Mouse (Mus musculus) heart, postnatal 0 days (tissue): Measurements from ENCODE around the gene Ccdc174. TPM values are rescaled to one million over a fixed set of nuclear protein-coding genes. Genes with fewer than 3 reads are reported as not detected.
A peak's percentile ranks its signal among the peaks of the same experiment; 100 is the strongest.

ENCODE experiments used
- ATAC-seq: fragments of 200-750 bp; cut with Nextera tagmentation; 2 replicates; pipeline ENCODE4 v1.8.0; 2017; ENCODE audit warnings: low read depth, moderate number of reproducible peaks, moderate library complexity; ENCODE audit not compliant: insufficient read depth
- DNase-seq: peaks from one replicate; pipeline ENCODE4 v3.0.0-alpha.2; 2016; ENCODE audit warnings: low spot score
- H3K27ac ChIP-seq: fragments of 300-500 bp; sonication (generic); 2 replicates; pipeline ENCODE4 v1.5.1; 2014; ENCODE audit warnings: low read depth, mild to moderate bottlenecking
- H3K27me3 ChIP-seq: fragments of 300-500 bp; sonication (generic); 2 replicates; pipeline ENCODE4 v1.6.1; 2014; ENCODE audit warnings: low read length, mixed read lengths; ENCODE audit not compliant: control insufficient read depth, insufficient read depth
- H3K36me3 ChIP-seq: fragments of 300-500 bp; sonication (generic); replicated peaks from 2 replicates; pipeline ENCODE4 v1.6.1; 2014; ENCODE audit warnings: low read length, mixed read lengths; ENCODE audit not compliant: control insufficient read depth, insufficient read depth
- H3K4me1 ChIP-seq: fragments of 300-500 bp; sonication (generic); 2 replicates; pipeline ENCODE4 v1.6.1; 2014; ENCODE audit warnings: antibody characterized with exemption; ENCODE audit not compliant: control insufficient read depth, insufficient read depth
- H3K4me2 ChIP-seq: fragments of 300-500 bp; sonication (generic); 2 replicates; pipeline ENCODE4 v1.6.1; 2014; ENCODE audit warnings: low read depth, mild to moderate bottlenecking, low read length, moderate library complexity
- H3K4me3 ChIP-seq: fragments of 300-500 bp; sonication (generic); 2 replicates; pipeline ENCODE4 v1.5.1; 2014; ENCODE audit warnings: low read depth, low read length
- H3K9ac ChIP-seq: fragments of 300-500 bp; sonication (generic); replicated peaks from 2 replicates; pipeline ENCODE4 v1.6.1; 2014; ENCODE audit warnings: low read depth, low read length, mixed read lengths
- H3K9me3 ChIP-seq: fragments of 300-500 bp; sonication (generic); replicated peaks from 2 replicates; pipeline ENCODE4 v1.6.1; 2016; ENCODE audit warnings: low read length; ENCODE audit not compliant: control insufficient read depth
- CTCF ChIP-seq: IDR thresholded peaks from 2 replicates; pipeline ENCODE4 v1.5.1; 2016; ENCODE audit warnings: antibody characterized with exemption, control low read depth, low read depth
- EP300 ChIP-seq: IDR thresholded peaks from 2 replicates; pipeline ENCODE4 v1.6.1; 2016; ENCODE audit warnings: antibody characterized with exemption, low read depth
- WGBS: fragments of 180-500 bp; shearing (Covaris S2); extraction: QIAGEN DNeasy Blood & Tissue Kit; methylation state at CpG from one replicate; pipeline ENCODE4 v1.1.7; 2014; 5-methylcytosine and 5-hydroxymethylcytosine counted together
- polyA plus RNA-seq: library from polyadenylated mRNA; unstranded; fragments of >200 nt; fragmentation: Nextera tagmentation; extraction: Ambion mirVana; gene quantifications from 2 replicates; pipeline ENCODE4 v1.2.1, GENCODE M21; 2015
- total RNA-seq: library from RNA; depleted of rRNA; stranded (reverse); fragments of >200 nt; gene quantifications from 2 replicates; pipeline ENCODE4 v1.2.3, GENCODE M21; 2014; ENCODE audit warnings: low replicate concordance; rRNA removed

The Ccdc174 gene
- total RNA-seq (4.5 and 11.3 TPM in 2 replicates), polyA plus RNA-seq (22.8 and 23.4 TPM in 2 replicates)

- 0 out of 2 replicates have a peak, but pooled peaks cover 11% of the 10 kb centered on the region for H3K4me1 ChIP-seq
- TF ChIP-seq EP300 = no peak
- TF ChIP-seq CTCF = no peak
- H3K4me3 ChIP-seq = peak within 1 kb of the TSS; percentile 81
- no peaks in the 10 kb centered on the region for H3K9me3 ChIP-seq
- DNase-seq (peak; percentile 97), ATAC-seq (peak; percentile 96)
- H3K27ac ChIP-seq = peak within 1 kb of the TSS; percentile 58
- peak within 1 kb of the TSS; percentile 87 for H3K9ac ChIP-seq
- H3K36me3 ChIP-seq = peaks cover 18% of the 10 kb centered on the region
- H3K27me3 ChIP-seq = no peaks in the 10 kb centered on the region
- H3K4me2 ChIP-seq = peak within 1 kb of the TSS; percentile 68
- under 1% methylated on average over 47 of the region's 47 CpGs for WGBS
Measured at GRCm38 (mm10) chr6:91877885-91878651, at the start of gene Ccdc174. Gene Ccdc174, plus strand, starts transcription at chr6:91878053.

- Histone ChIP-seq H3K27me3 (peaks cover 13% of the 10 kb centered on the region; the same call in 1 of the 2 replicates), H3K9ac (no peak overlapping the region), H3K27ac (no peak overlapping the region), H3K4me3 (no peak overlapping the region), H3K4me2 (no peak overlapping the region), H3K9me3 (no peaks in the 10 kb centered on the region), H3K4me1 (no peaks in the 10 kb centered on the region), H3K36me3 (no peaks in the 10 kb centered on the region)
- 62% methylated on average over 3 of the region's 3 CpGs for WGBS
- DNase-seq = no peak
- no peak for ATAC-seq
- TF ChIP-seq CTCF = no peak
- no peak for TF ChIP-seq EP300
Measured at GRCm38 (mm10) chr6:91832863-91833440, 44.9 kb upstream of the Ccdc174 start.

GRCm38 (mm10) chr6:91839010-91839871 lies 38.6 kb upstream of the Ccdc174 start:
- Histone ChIP-seq H3K27me3 (peaks cover 68% of the 10 kb centered on the region), H3K36me3 (no peaks in the 10 kb centered on the region), H3K27ac (no peak overlapping the region), H3K4me1 (no peaks in the 10 kb centered on the region), H3K9ac (no peak overlapping the region), H3K9me3 (no peaks in the 10 kb centered on the region), H3K4me3 (no peak overlapping the region), H3K4me2 (no peak overlapping the region)
- TF ChIP-seq CTCF (no peak), EP300 (no peak)
- whole genome bisulfite sequencing = 8% methylated on average over 23 of the region's 23 CpGs
- peak; percentile 70 for ATAC-seq
- peak; percentile 57 for DNase-seq

GRCm38 (mm10) chr6:91842897-91843627 lies 34.8 kb upstream of the Ccdc174 start:
- H3K27me3 ChIP-seq = peaks cover 82% of the 10 kb centered on the region
- peak overlapping the region; percentile 45 for H3K4me3 ChIP-seq
- H3K9ac ChIP-seq = no peak overlapping the region
- TF ChIP-seq CTCF = no peak
- TF ChIP-seq EP300 = no peak
- no peaks in the 10 kb centered on the region for H3K9me3 ChIP-seq
- 4% methylated on average over 43 of the region's 46 CpGs for WGBS
- no peaks in the 10 kb centered on the region for H3K4me1 ChIP-seq
- DNase-seq = no peak
- H3K36me3 ChIP-seq = no peaks in the 10 kb centered on the region
- ATAC-seq = no peak
- peak overlapping the region; percentile 62 for H3K4me2 ChIP-seq
- H3K27ac ChIP-seq = no peak overlapping the region

- Histone ChIP-seq H3K9ac (no peak overlapping the region), H3K4me3 (peak overlapping the region; percentile 45), H3K27me3 (peaks cover 77% of the 10 kb centered on the region), H3K4me1 (no peaks in the 10 kb centered on the region), H3K4me2 (peak overlapping the region; percentile 62), H3K36me3 (no peaks in the 10 kb centered on the region), H3K9me3 (no peaks in the 10 kb centered on the region), H3K27ac (no peak overlapping the region)
- TF ChIP-seq EP300 = no peak
- TF ChIP-seq CTCF = no peak
- no peak for DNase-seq
- ATAC-seq = no peak; the same call in 1 of the 2 replicates
- WGBS = 6% methylated on average over 47 of the region's 69 CpGs
Measured at GRCm38 (mm10) chr6:91843628-91844153, 34.2 kb upstream of the Ccdc174 start.
